Mouse (Mus musculus) embryonic facial prominence, embryonic 11.5 days (tissue): ENCODE measurements around the gene Tnfrsf17. TPM values are rescaled to one million over a fixed set of nuclear protein-coding genes. Genes with fewer than 3 reads are reported as not detected.
"Not testable (repeated sequence)": the region's sequence is repeated elsewhere in the genome, so short reads cannot be mapped to it uniquely, and the experiment has no call there.

Experiments
- ATAC-seq: fragments of 200-750 bp; cut with Nextera tagmentation; replicated peaks from 2 replicates; pipeline ENCODE4 v1.8.0; 2017; ENCODE audit warnings: low read depth; ENCODE audit not compliant: insufficient number of reproducible peaks, low FRiP score, low TSS enrichment
- DNase-seq: peaks from one replicate; pipeline ENCODE4 v3.0.0-alpha.2; 2015; ENCODE audit warnings: low spot score
- H3K27ac ChIP-seq: fragments of 300-500 bp; sonication (generic); replicated peaks from 2 replicates; pipeline ENCODE4 v1.5.1; 2014; ENCODE audit warnings: mild to moderate bottlenecking, low read depth, low read length, control low read depth
- H3K27me3 ChIP-seq: fragments of 300-500 bp; sonication (generic); 2 replicates; pipeline ENCODE4 v1.6.1; 2014; ENCODE audit warnings: mild to moderate bottlenecking, low read length, moderate library complexity, mixed read lengths; ENCODE audit not compliant: control insufficient read depth, insufficient read depth
- H3K36me3 ChIP-seq: fragments of 300-500 bp; sonication (generic); replicated peaks from 2 replicates; pipeline ENCODE4 v1.6.1; 2014; ENCODE audit warnings: low read depth, mild to moderate bottlenecking, low read length, moderate library complexity, mixed read lengths; ENCODE audit not compliant: control insufficient read depth, insufficient read depth
- H3K4me1 ChIP-seq: fragments of 300-500 bp; sonication (generic); 2 replicates; pipeline ENCODE4 v1.6.1; 2014; ENCODE audit warnings: low read length, mixed read lengths; ENCODE audit not compliant: control insufficient read depth, insufficient read depth
- H3K4me2 ChIP-seq: fragments of 300-500 bp; sonication (generic); 2 replicates; pipeline ENCODE4 v1.6.1; 2014; ENCODE audit warnings: low read depth, mild to moderate bottlenecking, control low read depth, low read length, moderate library complexity
- H3K4me3 ChIP-seq: fragments of 300-500 bp; sonication (generic); 2 replicates; pipeline ENCODE4 v1.5.1; 2014; ENCODE audit warnings: low read depth, low read length, control low read depth
- H3K9ac ChIP-seq: fragments of 300-500 bp; sonication (generic); replicated peaks from 2 replicates; pipeline ENCODE4 v1.6.1; 2014; ENCODE audit warnings: mild to moderate bottlenecking, control low read depth, low read length
- H3K9me3 ChIP-seq: fragments of 300-500 bp; sonication (generic); replicated peaks from 2 replicates; pipeline ENCODE4 v1.6.1; 2016; ENCODE audit warnings: mild to moderate bottlenecking, low read length, inconsistent platforms, mixed read lengths; ENCODE audit not compliant: control insufficient read depth
- WGBS: fragments of 180-500 bp; shearing (Covaris S2); extraction: QIAGEN DNeasy Blood & Tissue Kit; methylation state at CpG from one replicate; pipeline ENCODE4 v1.1.7; 2014; 5-methylcytosine and 5-hydroxymethylcytosine counted together
- polyA plus RNA-seq: library from polyadenylated mRNA; unstranded; fragments of >200 nt; fragmentation: Nextera tagmentation; extraction: Ambion mirVana; gene quantifications from 2 replicates; pipeline ENCODE4 v1.2.1, GENCODE M21; 2014

Tnfrsf17 gene
- polyA plus RNA-seq, 1 experiment from 2014 or later = not detected

DNA sequence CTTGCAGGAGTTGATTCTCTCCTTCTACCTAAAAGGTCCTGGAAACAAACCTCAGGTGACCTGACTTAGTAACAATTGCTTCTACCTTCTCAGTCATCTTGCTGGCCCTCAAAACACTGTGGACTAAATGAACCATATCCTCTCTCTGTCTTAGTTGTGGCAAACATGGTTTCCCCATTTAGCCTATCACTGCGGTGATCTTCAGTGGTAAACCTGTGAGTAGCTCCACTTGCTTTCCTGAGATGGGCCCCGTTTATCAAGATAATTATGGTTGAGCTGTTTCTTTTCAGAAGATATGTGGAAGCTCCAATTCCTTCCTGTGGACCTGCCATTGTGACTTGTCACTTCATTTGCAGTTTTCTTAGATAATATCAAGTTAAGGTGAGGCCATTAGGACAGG, 28.7 kb upstream of the Tnfrsf17 start:
- no peak for ATAC-seq
- WGBS = 89% methylated on average over 2 of the region's 2 CpGs

GRCm38 (mm10) chr16:11285949-11286348, 27.7 kb upstream of the Tnfrsf17 start:
- Histone ChIP-seq H3K9ac (no peak overlapping the region), H3K27ac (no peak overlapping the region), H3K9me3 (no peaks in the 10 kb centered on the region), H3K36me3 (no peaks in the 10 kb centered on the region), H3K4me2 (no peak overlapping the region), H3K27me3 (no peaks in the 10 kb centered on the region), H3K4me1 (no peaks in the 10 kb centered on the region), H3K4me3 (no peak overlapping the region)
- 75% methylated on average over 2 of the region's 2 CpGs for WGBS
- no peak for ATAC-seq
- no peak for DNase-seq

More for the DNA sequence above, 28.7 kb upstream of the Tnfrsf17 start:
- DNase-seq = no peak
- Histone ChIP-seq H3K27me3 (no peaks in the 10 kb centered on the region), H3K9ac (no peak overlapping the region), H3K4me3 (no peak overlapping the region), H3K4me2 (no peak overlapping the region), H3K36me3 (no peaks in the 10 kb centered on the region), H3K4me1 (no peaks in the 10 kb centered on the region), H3K27ac (no peak overlapping the region), H3K9me3 (no peaks in the 10 kb centered on the region)

DNA sequence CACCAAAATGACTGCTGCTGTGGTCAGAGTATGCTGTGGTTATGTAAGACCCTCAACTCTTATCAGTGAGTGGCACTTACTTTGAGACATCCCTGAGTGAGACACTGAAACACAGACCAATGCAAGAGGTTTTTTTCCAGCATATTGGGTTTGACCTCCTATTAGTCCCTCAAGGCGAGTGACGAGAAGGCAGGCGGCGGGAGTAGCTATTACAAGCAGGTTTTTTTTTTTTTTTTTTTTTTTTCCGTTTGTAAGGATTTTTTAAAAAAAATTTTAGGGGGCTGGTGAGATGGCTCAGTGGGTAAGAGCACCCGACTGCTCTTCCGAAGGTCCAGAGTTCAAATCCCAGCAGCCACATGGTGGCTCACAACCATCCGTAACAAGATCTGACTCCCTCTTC, 24.7 kb upstream of the Tnfrsf17 start:
- not testable (repeated sequence) for H3K4me3 ChIP-seq, DNase-seq, H3K4me1 ChIP-seq, ATAC-seq, H3K4me2 ChIP-seq, H3K9me3 ChIP-seq, H3K27ac ChIP-seq, H3K27me3 ChIP-seq, H3K9ac ChIP-seq, H3K36me3 ChIP-seq
- 93% methylated on average over 7 of the region's 8 CpGs for WGBS

- ATAC-seq, H3K4me3 ChIP-seq, DNase-seq, H3K9me3 ChIP-seq, H3K4me2 ChIP-seq, H3K27ac ChIP-seq, H3K36me3 ChIP-seq, H3K27me3 ChIP-seq, H3K9ac ChIP-seq, H3K4me1 ChIP-seq: not testable (repeated sequence)
- WGBS = 76% methylated on average over 4 of the region's 4 CpGs
Measured at GRCm38 (mm10) chr16:11295583-11295982, 18.0 kb upstream of the Tnfrsf17 start.

GRCm38 (mm10) chr16:11297700-11298099, 15.9 kb upstream of the Tnfrsf17 start:
- H3K9me3 ChIP-seq, H3K36me3 ChIP-seq, H3K4me2 ChIP-seq, H3K27me3 ChIP-seq, H3K4me1 ChIP-seq, ATAC-seq, H3K9ac ChIP-seq, DNase-seq, H3K4me3 ChIP-seq, H3K27ac ChIP-seq: not testable (repeated sequence)
- 65% methylated on average over 1 of the region's 1 CpGs for WGBS

DNA sequence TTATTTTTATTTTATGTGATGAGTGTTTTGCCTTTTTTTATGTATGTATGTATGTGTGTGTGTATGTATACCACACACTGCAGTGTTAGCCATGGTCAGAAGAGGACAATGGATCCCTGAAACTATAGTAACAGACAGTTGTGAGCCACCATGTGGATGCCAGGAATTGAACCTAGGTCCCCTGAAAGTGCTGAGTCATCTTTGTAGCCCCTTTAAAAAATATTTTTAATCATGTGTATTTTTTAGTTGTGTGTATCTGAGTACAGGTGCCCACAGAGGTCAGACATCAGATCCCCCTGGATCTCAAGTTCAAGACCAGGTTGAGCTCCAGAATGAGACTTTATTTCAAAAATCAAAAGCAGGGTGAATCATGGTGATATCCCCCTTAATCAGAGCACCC, 9.9 kb upstream of the Tnfrsf17 start:
- Histone ChIP-seq H3K9ac (no peak overlapping the region), H3K4me3 (no peak overlapping the region), H3K27me3 (no peaks in the 10 kb centered on the region), H3K27ac (no peak overlapping the region), H3K9me3 (no peaks in the 10 kb centered on the region), H3K36me3 (no peaks in the 10 kb centered on the region), H3K4me1 (no peaks in the 10 kb centered on the region), H3K4me2 (no peak overlapping the region)
- no peak for DNase-seq
- ATAC-seq = no peak

DNA sequence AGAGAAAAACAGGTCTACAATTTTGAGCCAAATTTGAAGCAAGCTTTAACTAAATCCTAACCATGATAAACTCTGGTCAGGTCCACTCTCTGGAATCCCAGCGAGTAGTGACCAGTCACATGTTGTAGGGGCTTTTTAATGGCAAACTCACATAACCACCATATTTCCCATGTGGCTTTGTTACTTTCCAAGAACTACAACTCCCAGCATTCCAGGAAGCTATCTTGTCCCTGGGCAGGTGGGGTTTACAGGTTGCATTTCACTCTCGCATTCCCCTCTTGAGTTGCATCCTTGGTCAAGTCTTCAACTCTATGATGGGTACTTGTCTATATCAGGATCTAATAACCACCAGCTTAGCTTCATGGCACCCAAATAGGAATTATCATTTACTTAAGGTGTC, 8.1 kb upstream of the Tnfrsf17 start:
- H3K9me3 ChIP-seq = no peaks in the 10 kb centered on the region
- no peak for ATAC-seq
- H3K36me3 ChIP-seq = no peaks in the 10 kb centered on the region
- H3K4me1 ChIP-seq = no peaks in the 10 kb centered on the region
- no peak overlapping the region for H3K4me3 ChIP-seq
- H3K9ac ChIP-seq = no peak overlapping the region
- WGBS = 87% methylated on average over 2 of the region's 2 CpGs
- DNase-seq = no peak
- no peak overlapping the region for H3K27ac ChIP-seq
- H3K27me3 ChIP-seq = no peaks in the 10 kb centered on the region
- no peak overlapping the region for H3K4me2 ChIP-seq

- Histone ChIP-seq H3K4me2 (no peak overlapping the region), H3K27me3 (no peaks in the 10 kb centered on the region), H3K36me3 (no peaks in the 10 kb centered on the region), H3K9me3 (no peaks in the 10 kb centered on the region), H3K4me3 (no peak overlapping the region), H3K27ac (no peak overlapping the region), H3K4me1 (no peaks in the 10 kb centered on the region), H3K9ac (no peak overlapping the region)
- 93% methylated on average over 5 of the region's 5 CpGs for WGBS
- ATAC-seq = no peak
- DNase-seq = no peak
Measured at GRCm38 (mm10) chr16:11315786-11316320, 2.2 kb downstream of the Tnfrsf17 start.
